ENCODE assay signal across 8 mouse cellular contexts in genomic region chr11:96581604-96582384, GRCm38 (mm10).
DNase-seq lines count a peak whose midpoint lies in the region; ATAC-seq lines count a peak whose summit lies in the region.

No protein-coding gene starts in this region.

- no peaks in the 10 kb centered on the region for H3K27me3 ChIP-seq in midbrain, embryonic 11.5 days (ENCODE audit: control insufficient read depth, insufficient read depth, low read length)
- no peaks in the 10 kb centered on the region for H3K27me3 ChIP-seq in midbrain, embryonic 16.5 days (ENCODE audit: control insufficient read depth, insufficient read depth, low read depth, low read length)

- H3K4me2 ChIP-seq in midbrain, embryonic 11.5 days = no peak overlapping the region
- H3K4me2 ChIP-seq in midbrain, embryonic 16.5 days (ENCODE audit: low read length) = no peak overlapping the region

- H3K9me3 ChIP-seq in midbrain, embryonic 11.5 days (ENCODE audit: control insufficient read depth, low read length) = no peaks in the 10 kb centered on the region
- no peaks in the 10 kb centered on the region for H3K9me3 ChIP-seq in midbrain, embryonic 16.5 days (replicated peaks; ENCODE audit: control insufficient read depth, low read length, poor library complexity, severe bottlenecking)

- no peaks in the 10 kb centered on the region for H3K36me3 ChIP-seq in midbrain, embryonic 11.5 days (ENCODE audit: control insufficient read depth, insufficient read depth, low read length)
- H3K36me3 ChIP-seq in midbrain, embryonic 16.5 days (ENCODE audit: control insufficient read depth, insufficient read depth, low read length) = no peaks in the 10 kb centered on the region

- WGBS in midbrain, embryonic 11.5 days = 50% methylated on average over 10 of the region's 10 CpGs
- WGBS in midbrain, embryonic 16.5 days = 48% methylated on average over 10 of the region's 10 CpGs

- no peak overlapping the region for H3K4me3 ChIP-seq in midbrain, embryonic 11.5 days (ENCODE audit: low read depth, low read length)
- no peak overlapping the region for H3K4me3 ChIP-seq in midbrain, embryonic 16.5 days (ENCODE audit: low read depth, low read length)

- H3K9ac ChIP-seq in midbrain, embryonic 11.5 days (ENCODE audit: low read length) = no peak overlapping the region
- no peak overlapping the region for H3K9ac ChIP-seq in midbrain, embryonic 16.5 days (ENCODE audit: low read depth, low read length)

- intact Hi-C loops in left cerebral cortex, postnatal 25 days (cut with DNase I) = no loop called here

- DNase-seq in cerebellum, adult 9-10 months = peak; percentile 1
- DNase-seq in cerebellum, adult 11-12 months = no peak
- peak; percentile 92 for DNase-seq in midbrain, embryonic 11.5 days (ENCODE audit: low spot score, missing footprints)
- peak; percentile 60 for DNase-seq in embryo, embryonic 9.5 days (ENCODE audit: extremely low spot score)
- peak; percentile 71 to 80 for DNase-seq in kidney, postnatal 4 days
- peak; percentile 69 for DNase-seq in retina, postnatal 1 day
- no peak for DNase-seq in left cerebral cortex, postnatal 25 days (ENCODE audit: low spot score in 2 of 2)

- H3K27ac ChIP-seq in midbrain, embryonic 11.5 days (ENCODE audit: low read depth, low read length) = no peak overlapping the region
- no peak overlapping the region for H3K27ac ChIP-seq in midbrain, embryonic 16.5 days (ENCODE audit: low read length)

- peak; percentile 59; the same call in 1 of the 2 replicates for ATAC-seq in midbrain, embryonic 11.5 days (ENCODE audit: low FRiP score)
- ATAC-seq in midbrain, embryonic 16.5 days = no peak

- peaks cover 27% of the 10 kb centered on the region for H3K4me1 ChIP-seq in midbrain, embryonic 11.5 days (ENCODE audit: control insufficient read depth, insufficient read depth, low read length)
- peaks cover 12% of the 10 kb centered on the region; the same call in 1 of the 2 replicates for H3K4me1 ChIP-seq in midbrain, embryonic 16.5 days (ENCODE audit: control insufficient read depth, insufficient read depth, low read length)

Comparison
In these comparisons a context has a peak if more than half of its experiments do, and no peak if none do; other contexts are left out.
1. DNase-seq: peak in cerebellum, adult 9-10 months (single experiment), midbrain, embryonic 11.5 days (single experiment), embryo, embryonic 9.5 days (single experiment), kidney, postnatal 4 days (2 of 2) and retina, postnatal 1 day (single experiment); none in cerebellum, adult 11-12 months (single experiment) and left cerebral cortex, postnatal 25 days (0 of 2).